Mouse (Mus musculus): Measurements from ENCODE around the gene Frmd6.

Frmd6 gene

DNA sequence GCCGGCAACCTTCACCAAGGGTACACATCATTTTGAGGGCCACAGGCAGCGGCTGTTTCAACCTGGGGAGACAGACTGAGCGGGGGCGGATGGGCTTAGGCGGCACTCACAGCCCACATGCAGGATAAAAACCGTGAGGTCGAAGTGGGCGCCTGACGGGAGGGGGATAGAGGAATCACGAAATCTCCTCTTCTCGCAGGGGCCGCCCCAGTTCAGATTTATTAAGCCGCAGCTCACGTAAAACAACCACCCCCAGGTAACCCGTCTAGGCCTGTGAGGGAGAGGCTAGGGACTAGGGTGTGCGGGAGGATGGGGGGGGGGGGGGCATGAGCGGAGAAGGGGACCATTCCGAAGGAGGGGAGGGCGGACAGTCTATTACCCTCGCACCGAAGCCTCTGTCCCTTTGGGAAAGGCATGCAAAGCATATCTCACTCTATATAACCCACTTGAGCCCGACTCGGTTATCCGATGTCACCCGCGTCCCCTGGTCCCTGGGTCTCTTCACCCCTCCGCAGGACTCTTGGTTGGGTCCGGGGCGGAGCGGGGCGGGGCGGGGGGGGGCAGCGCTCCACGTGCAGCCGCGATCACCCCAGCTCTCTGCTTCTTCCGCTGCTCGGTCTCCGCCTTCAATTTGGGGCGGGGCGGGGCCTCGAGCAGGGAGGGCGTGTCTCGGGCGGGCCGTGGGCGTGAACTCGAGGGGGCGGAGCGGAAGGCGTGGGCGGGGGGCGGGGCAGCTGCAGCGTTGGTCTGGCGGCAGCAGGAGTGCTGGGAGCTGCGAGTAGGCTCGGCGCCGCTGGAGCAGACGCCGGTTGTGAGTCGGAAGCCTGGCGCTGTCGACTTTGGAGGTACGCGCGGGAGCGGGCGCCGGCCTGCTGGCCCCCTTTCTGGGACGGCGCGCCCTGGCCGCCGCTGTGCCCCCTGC is at the start of gene Frmd6:
Gene Frmd6, plus strand, starts transcription at position 786 of the 922 bp plus-strand sequence.
- peak; percentile 79 for DNase-seq (ENCODE audit: low spot score)

DNA sequence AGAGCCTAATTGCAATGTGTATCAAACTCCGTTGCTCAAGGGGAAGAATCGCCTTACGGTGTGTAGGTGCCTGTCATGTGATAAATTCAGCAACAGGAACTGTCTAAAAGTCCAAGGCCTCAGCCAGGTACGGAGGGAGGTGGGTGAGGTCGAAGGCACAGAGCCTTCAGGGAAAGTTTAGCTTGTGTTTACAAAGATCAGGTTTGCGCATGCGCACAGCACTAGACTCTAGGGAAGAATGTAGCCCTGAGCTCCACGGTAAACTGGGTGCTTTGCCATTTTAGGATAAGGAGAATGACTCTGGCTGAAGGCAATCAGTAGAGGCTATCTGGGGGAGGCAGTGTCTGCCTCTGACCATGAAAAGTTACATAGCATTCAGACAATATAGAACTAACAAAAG is 49.7 kb upstream of the Frmd6 start:
- no peak for DNase-seq (ENCODE audit: low spot score)

DNA sequence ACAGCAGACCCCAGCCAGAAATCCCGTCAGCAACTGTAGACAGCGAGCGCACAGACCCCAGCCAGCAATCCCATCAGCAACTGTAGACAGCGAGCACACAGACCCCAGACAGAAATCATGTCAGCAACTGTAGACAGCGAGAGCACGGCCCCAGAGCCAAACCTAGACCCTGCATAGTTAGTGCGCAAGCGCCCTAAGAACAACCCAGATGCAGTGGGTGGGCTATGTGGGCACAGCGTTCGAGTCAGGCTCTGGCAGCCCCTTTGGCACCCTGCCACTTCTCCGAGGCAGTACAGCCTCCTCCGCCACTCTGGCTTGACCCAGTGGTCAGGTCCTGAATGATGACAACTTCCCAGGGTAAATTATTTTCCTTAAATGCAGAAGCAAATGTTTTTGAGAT is 48.6 kb upstream of the Frmd6 start:
- no peak for DNase-seq (ENCODE audit: low spot score)

DNA sequence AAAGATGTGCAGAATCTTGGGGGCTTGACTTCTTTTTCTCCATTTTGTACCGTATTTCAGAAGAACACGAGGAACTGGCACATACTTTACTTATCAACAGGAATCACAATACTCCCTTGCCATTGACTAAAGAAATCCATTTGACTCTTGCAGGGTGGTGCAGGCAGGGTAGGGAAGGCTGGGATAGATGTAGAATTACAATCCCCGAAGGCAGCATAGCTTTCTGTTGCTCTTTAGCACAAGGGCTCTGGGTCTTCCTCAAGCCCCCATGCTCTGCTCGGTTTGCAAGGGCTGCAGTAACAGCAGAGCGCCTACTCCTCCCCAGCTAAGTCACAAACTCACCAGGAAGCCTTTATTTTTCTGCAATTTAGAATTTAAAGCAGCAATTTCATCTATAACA is 47.8 kb upstream of the Frmd6 start:
- no peak for DNase-seq (ENCODE audit: low spot score)

DNA sequence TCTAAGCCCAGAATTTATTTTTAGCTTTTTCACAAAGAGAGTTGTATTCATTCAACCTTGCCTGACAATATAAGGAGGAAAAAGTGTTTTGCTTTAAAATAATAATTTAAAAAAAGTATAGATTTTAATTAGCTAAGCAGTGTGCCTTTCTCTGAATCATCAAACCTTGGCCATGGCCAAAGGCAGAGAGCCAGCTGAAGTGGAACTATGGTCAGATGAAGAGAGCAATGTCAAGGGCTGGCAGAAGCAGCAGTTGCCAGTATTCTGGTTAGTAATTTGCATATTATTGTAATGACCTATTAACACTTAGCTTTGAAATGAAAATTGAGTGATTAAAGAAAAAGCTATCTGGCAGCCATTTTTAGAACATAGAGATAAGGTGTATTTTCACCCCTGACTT is 47.4 kb upstream of the Frmd6 start:
- DNase-seq (ENCODE audit: low spot score), result no peak

DNA sequence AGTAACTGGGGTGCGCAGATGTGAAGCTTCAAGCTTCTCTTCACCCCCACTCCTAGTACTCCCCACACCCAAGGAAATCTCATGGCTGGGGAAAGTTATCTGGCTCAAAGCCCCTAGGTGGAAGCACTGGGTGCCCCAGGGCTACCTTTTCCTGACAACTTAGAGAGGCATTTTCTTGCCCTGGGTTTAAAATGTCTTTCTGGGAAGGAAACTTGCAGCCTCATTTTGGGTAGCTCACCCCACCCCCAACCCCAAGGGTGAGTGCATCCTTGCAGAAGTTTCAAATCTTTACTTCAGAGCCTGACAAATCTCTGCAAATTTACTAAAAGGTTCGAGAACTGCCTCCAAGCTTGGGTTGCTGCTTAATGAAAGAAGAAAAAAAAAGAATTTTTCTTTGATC is 47.0 kb upstream of the Frmd6 start:
- DNase-seq (ENCODE audit: low spot score), result no peak

DNA sequence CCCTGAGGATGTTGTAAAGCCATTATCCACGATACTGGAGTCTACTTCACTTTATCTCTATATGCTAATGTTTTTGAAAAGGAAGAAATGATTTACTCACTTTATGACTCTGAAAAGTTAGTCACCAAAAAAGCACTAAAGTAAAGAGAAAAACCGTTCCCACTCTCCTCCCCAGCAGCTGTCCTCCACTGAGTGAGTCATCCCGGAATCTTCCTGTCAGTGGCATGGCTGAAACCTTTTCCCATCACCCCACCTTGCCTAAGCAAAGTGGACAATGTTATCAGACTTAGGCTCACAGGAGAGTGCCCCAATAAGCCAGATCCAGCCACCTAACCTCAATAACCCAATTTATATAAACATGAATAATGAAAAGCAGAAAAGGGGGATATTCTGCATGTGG is 46.6 kb upstream of the Frmd6 start:
- no peak for DNase-seq (ENCODE audit: low spot score)

DNA sequence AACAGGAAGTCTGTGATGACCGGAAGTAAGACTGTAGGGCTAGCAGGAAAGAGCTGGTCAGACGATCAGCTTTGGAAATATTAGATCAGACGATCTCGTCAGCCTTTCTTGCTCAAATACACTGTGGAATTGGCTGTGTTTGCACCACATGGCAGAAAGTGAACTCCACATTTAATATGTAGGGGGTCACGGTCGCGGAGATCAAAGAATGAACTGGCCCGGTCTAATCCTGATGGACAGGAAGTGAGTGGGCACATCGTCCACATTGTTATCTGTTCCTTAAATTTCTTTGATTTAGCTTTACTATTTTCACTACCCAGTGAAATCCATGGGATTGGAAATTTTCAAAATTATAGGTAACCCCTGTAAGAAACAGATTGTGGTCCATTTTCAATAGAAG is 42.3 kb upstream of the Frmd6 start:
- DNase-seq (ENCODE audit: low spot score), result no peak

DNA sequence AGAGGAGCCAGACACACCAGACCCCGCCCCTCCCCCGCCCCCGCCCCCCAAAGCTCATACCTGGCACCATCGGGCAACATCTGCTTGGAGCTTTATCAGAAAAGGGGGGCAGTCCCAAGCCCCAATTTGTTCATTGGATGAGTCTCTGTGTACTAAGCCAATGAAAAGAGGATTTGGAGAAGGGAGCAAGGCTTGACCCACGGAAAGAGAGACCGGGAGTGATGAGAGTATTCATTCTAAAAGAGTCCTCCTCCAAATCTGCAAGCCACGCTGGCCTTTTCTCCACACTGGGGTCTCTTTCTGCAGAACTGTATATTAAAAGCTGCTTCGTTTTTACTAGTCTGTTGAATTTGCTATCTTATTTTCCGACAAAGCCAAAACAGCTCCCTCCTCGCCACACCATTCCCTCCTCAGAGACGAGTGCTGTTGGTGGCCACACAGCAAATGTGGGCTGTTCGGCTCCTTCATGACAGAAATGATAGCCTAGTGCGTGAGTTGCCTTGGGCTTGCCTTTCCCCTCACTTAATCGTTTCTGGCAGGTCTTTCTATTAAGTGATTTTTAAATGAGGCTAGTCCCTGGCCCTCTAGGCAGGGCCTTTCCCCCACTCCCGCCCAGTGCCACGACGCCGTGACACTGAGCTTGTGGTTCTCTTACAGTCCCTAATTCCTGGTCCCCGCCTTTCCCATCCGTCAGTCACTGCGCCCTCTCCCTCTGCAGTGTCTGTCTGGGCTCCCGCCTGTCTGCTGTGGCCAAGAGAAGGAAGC is 41.7 kb upstream of the Frmd6 start:
- no peak for DNase-seq (ENCODE audit: low spot score)

DNA sequence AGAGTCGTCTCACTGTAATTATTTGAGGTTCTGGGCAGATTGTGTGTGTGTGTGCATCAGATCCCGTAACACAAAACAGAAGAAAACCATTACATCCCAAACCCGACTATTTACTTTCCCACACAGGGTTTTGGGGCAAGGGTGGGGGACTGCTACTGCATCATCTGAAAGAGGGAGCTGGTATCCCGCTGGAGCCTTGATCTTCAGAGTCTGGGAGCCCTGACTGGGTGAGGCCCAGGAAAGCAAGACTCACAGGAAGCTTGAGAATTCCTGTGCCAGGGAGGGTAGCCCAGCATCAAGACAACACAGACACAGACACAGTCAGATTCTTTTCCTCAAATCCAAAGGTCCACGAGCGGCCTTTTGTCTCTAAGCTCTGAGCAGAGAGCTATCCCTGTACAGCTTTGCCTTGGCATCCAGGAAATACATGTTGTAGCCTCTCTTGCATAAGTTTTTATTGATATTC is 41.0 kb upstream of the Frmd6 start:
- no peak for DNase-seq (ENCODE audit: low spot score)

DNA sequence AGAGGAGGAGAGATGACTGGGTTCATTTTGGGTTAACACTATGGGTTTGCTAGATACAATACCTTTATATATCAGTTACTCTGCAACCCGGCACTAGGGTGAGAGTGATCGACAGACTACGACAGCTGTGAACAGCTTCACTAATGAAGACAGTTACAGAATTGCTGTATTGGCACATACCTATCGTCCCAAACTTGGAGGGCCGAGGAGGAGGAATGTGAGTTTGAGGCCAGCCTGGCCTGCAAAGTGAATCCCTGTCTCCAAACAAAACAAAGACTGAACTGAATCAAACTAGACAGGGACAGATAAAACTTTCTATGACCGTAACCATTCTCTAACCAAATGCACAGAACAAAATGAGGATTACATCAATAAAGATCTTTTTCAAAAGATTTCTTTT is 36.0 kb upstream of the Frmd6 start:
- no peak for DNase-seq (ENCODE audit: low spot score)

DNA sequence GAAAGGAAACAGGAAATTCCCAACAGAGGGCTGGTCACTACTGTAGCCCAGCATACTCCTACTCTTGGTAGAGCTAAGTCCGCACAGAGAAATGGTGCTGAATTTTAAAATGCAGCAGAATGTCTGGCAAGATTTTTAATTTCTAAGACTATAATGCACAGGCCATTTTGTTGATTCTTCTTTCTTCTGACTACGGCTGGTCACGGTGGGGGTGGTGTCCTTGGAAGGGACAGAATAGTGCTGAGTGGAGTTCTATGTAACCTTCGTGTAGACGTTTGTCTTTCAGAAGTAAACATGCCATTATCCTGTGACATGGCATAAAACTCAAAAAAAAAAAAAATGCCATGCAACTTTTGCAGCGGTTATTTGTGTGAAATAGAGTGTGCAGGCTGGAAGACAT is 32.0 kb upstream of the Frmd6 start:
- DNase-seq (ENCODE audit: low spot score), result no peak

DNA sequence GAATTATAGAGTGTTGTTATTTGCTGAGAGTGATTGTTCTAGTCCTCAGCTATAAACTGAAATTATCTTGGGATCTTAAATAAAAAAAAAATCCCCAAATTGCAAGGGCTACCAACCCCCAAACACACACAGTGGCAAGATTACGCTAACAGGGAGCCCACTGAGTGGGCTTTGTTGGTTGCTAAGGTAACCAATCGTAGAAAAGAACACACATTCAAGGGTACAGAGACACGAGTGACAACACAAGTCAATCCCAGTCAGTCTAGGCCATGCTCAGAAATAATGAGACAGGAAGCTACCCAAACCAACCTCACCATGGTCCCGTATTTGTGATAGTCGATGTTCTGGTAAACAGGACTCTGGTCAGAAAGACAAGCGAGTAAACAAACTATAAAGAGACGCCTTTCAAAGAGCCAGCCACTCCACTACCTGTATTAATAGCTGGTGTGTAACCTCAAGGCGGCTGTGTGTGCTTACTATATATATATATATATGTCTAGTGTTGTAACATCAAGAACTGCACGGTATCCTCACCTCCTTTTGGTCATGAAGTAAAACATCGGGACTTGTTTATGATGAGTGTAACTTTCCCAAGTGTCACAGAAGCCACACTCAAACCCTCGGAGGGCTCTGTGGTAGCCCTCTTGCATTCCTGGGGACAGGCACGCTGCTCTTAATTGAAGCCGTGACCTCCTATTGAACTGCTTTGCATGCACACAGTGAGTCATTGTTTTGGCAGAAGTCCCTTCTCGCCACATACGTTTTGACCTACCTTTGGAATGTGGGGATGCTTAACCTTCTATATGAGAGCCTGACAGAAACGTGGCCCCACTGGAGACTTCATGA is 30.5 kb upstream of the Frmd6 start:
- no peak for DNase-seq (ENCODE audit: low spot score)

DNA sequence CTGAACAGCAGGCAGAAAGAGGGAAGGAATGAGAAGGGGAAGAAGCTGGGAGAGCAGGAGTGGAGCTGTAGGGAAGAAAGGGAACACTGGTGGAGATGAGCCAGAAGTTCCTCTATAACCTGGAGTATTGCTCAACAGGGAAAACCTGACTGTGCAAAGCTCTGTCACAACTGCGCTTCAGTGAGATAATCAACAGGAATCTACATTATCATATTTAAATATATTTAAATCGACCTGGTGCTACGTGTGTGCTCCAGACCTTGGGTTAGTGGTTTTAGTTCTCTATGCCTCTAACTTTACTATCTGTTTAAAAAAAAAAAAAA is 30.0 kb upstream of the Frmd6 start:
- DNase-seq (ENCODE audit: low spot score), result no peak

DNA sequence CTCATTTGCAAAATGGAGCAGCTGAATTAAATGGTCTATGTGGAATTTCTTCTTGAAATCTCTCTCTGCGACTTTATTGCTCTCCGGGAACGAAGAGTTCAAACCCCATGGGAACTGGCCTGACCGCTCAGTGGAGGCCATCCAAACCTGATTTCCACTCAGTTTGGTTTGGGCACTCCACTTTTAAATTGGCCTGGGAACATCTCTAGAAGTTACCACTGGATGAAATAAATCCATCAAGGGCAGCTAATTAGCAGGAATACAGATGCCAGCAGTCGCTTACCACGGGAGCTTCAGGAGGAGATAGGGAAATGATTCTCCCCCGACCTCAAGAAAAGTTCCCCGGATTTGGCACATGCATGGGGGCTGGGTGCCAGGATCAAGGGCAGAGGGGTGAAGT is 26.8 kb upstream of the Frmd6 start:
- no peak for DNase-seq (ENCODE audit: low spot score)

DNA sequence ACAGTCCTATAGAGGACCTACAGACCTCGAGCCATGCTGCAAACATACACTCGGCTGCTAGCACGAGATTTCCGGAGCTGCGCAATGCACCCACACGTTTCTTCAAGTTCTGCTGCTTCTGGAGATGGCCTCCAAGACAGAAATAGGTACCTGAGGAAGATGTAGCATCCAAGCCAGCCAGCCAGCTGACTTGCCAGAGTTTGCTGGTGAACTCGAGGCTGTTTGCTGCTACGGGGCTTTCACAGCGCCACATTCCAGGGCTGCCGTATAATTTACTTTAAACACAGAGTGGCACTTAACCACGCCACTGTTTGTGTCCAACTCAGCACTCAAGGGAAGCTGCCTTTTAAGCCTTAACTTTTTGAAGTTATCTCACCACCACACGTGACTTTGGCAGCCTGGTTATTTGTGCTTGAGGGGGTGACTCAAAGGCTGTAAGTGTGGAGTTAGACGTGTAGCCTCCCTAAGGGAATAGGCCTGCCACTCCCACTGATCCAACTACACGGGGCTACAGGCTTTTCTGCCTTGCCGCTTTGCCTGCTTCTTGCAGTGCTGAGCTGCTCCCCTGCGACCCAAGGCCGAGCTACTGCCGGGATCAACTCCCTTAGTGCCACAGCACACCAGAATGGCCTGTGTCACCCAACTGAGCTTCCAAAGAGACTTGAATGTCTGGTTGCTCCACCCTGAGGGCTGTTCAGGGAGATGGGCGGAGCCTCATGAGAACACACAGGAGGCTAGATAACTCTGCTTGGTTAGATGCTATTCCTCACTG is 25.9 kb upstream of the Frmd6 start:
- DNase-seq (ENCODE audit: low spot score), result no peak

DNA sequence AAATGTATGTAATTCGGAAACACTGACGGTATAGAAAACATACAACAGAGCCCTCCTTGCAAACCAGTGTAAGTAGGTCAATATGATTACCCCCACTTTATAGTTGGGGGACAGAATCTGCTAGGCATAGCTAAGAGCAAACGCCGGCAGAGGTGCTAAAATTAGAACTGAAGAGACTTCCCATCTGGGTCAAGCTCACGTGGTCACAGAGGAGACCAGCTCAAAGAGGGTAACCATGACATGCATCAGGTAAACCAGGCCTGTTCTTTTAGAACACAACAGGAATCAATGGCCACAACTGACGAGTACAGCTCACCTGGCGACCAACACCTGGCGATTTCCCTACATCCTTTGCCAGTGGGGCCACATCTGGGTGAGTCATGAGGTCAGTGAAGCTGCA is 25.2 kb upstream of the Frmd6 start:
- DNase-seq (ENCODE audit: low spot score), result no peak

DNA sequence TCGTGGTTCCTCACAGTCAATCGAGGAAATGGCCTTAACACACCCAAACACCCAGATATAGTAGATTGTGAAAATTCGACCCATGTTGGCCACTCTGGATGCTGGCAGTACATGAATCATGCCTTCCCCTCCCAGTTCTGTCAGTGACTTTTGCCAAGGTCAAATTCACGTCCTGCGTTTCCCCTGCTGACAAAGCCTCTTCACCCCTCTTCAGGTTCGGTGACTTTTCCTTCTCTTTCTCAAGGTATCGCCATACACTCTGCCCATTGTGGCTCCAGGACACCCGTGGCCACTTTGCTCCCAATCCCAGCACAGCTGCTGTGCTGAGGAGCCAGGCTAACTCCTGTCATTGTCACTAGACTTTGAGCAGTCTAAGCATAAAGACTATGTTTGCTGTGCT is 24.0 kb upstream of the Frmd6 start:
- DNase-seq (ENCODE audit: low spot score), result no peak

DNA sequence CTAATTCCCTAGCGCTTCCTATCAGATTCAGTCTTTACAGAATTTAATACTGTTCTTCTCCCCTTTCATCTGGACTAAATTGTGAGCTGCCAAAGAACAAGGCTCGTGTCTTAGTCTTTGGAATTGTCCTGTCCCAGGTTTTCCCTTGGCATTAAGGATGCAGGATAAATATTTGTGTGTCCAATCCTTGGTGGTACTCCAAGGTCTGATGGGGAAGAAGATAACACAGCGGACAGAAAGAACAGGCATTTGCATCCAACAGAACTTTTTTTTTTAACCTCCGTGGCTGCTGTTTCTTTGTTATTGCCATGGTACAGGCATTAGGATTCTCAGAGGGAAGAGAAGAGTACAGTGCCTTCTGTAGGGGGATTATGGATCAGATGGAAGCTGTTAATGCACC is 21.8 kb upstream of the Frmd6 start:
- no peak for DNase-seq (ENCODE audit: low spot score)

DNA sequence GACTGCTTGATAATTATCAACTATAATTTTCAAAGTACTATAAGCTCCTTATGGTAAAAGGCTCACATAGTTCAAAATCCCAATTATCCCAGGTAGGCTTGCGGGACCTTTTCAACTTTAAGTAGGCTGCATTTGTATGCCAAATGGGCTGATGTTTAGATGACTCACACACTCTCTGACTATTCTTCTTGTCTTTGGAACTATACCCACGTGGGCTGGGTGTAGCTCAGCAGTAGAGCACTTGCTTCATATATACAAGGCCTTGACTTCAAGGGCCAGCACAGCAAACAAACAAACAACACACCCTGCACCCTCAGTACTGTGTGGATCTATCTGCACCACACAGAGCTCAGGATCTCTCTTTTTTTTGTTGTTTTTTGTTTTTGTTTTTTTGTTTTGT is 20.3 kb upstream of the Frmd6 start:
- DNase-seq (ENCODE audit: low spot score), result no peak

DNA sequence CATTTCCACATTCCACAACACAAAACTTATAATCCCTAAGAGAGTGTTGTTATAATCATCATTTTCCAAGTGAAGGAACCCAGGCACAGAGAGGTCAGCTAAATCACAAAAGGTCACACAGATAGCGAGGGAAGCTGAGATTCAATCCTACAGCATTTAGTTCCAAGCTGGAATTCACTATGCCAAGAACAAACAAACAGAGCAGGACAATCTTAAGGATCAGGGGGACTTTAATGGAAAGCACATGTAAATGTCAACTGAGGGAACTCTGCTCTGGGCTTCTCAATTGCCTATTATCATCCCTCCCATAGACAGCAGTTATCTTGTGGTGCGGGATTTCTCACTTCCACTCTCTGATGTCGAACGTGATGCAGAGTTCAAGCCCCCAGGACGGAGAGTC is 17.8 kb upstream of the Frmd6 start:
- no peak for DNase-seq (ENCODE audit: low spot score)

DNA sequence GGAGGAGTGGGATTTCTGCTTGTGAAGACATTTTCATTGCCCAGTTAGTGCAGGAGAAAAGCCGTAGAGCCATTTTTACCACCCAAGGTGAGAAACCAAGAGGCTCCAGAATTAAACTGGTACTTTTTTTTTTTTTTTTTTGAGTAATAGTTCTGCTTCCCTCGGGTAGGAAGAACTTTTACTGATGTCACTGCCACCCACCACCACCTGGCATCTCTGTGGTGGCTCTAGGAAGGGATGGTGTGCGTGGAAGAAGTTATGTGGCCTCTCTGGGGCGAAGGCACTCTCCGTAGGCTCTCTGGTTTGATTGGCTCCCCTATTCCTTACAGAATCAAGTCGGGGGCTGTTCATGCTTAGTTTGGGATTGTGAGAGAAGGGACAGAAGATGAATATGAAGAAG is 17.3 kb upstream of the Frmd6 start:
- DNase-seq (ENCODE audit: low spot score), result no peak
